Mouse (Mus musculus): ENCODE measurements around the gene Fubp3.

Fubp3 gene

GRCm38 (mm10) chr2:31633531-31633930 is 61.1 kb downstream of the Fubp3 start:
- DNase-seq = no peak

GRCm38 (mm10) chr2:31635281-31636137 is 63.1 kb downstream of the Fubp3 start:
- DNase-seq = no peak

- DNase-seq = no peak
These were observed 63.8 kb downstream of the Fubp3 start for GRCm38 (mm10) chr2:31636138-31636741.

GRCm38 (mm10) chr2:31636742-31637141 is 64.3 kb downstream of the Fubp3 start:
- DNase-seq = no peak

- DNase-seq = no peak
These were observed 64.9 kb downstream of the Fubp3 start for GRCm38 (mm10) chr2:31637311-31637710.

GRCm38 (mm10) chr2:31637807-31638206 is 65.4 kb downstream of the Fubp3 start:
- DNase-seq = peak; percentile 29

GRCm38 (mm10) chr2:31638581-31639465 is 66.4 kb downstream of the Fubp3 start:
- no peak for DNase-seq

GRCm38 (mm10) chr2:31639466-31639760 is 67.0 kb downstream of the Fubp3 start:
- DNase-seq = no peak

- no peak for DNase-seq
These were observed 67.6 kb downstream of the Fubp3 start, which contains the start of gene Prdm12 for GRCm38 (mm10) chr2:31639901-31640608. TSS of gene Prdm12 (plus strand) at chr2:31640037.

GRCm38 (mm10) chr2:31640609-31641507 is 68.4 kb downstream of the Fubp3 start:
- DNase-seq = no peak

- no peak for DNase-seq
These were observed 69.0 kb downstream of the Fubp3 start for GRCm38 (mm10) chr2:31641508-31641830.

- no peak for DNase-seq
These were observed 69.5 kb downstream of the Fubp3 start for GRCm38 (mm10) chr2:31641929-31642328.

- DNase-seq = peak; percentile 28
These were observed 81.8 kb downstream of the Fubp3 start for GRCm38 (mm10) chr2:31653971-31654853.

GRCm38 (mm10) chr2:31654854-31655559 is 82.6 kb downstream of the Fubp3 start:
- peak; percentile 58 for DNase-seq

GRCm38 (mm10) chr2:31656374-31656773 is 83.9 kb downstream of the Fubp3 start:
- DNase-seq = no peak

- DNase-seq = no peak
These were observed 90.7 kb downstream of the Fubp3 start for GRCm38 (mm10) chr2:31662939-31663803.

- no peak for DNase-seq
These were observed 91.3 kb downstream of the Fubp3 start for GRCm38 (mm10) chr2:31663804-31664180.
